Mouse (Mus musculus) neural tube, embryonic 14.5 days (tissue): ENCODE measurements around the gene Mid2. TPM values are rescaled to one million over a fixed set of nuclear protein-coding genes. Genes with fewer than 3 reads are reported as not detected.

Source experiments
- polyA plus RNA-seq: library from polyadenylated mRNA; unstranded; fragments of >200 nt; fragmentation: Nextera tagmentation; extraction: Ambion mirVana; gene quantifications from 2 replicates; pipeline ENCODE4 v1.2.1, GENCODE M21; 2014

Gene Mid2
- polyA plus RNA-seq, 1 experiment from 2014 or later = 10.4 TPM

Other genes with a start within 250 kb of the Mid2 start
- 89.1 and 98.9 TPM in 2 replicates for gene Prps1, start 208.0 kb upstream of the Mid2 start, polyA plus RNA-seq
- 124 and 132 TPM in 2 replicates for gene Tsc22d3, start 63.9 kb upstream of the Mid2 start, polyA plus RNA-seq
- gene Tex13b, start 148.8 kb downstream of the Mid2 start, polyA plus RNA-seq = not detected in 2 replicates
- not detected in 2 replicates for gene Vsig1, start 243.0 kb downstream of the Mid2 start, polyA plus RNA-seq